Mouse (Mus musculus) layer of hippocampus, adult 18-20 months (tissue): ENCODE data around the gene Cfap161. TPM values are rescaled to one million over a fixed set of nuclear protein-coding genes. Genes with fewer than 3 reads are reported as not detected.

Source experiments
- DNase-seq, 2 experiments: peaks; one replicate each; pipeline ENCODE4 v3.0.0; 2022; ENCODE audit warnings: low spot score in 2 of 2
- long read RNA-seq: library from polyadenylated mRNA; stranded (forward); transcript quantifications from one replicate; pipeline ENCODE4 v2.0.0, GENCODE M21; 2021
- total RNA-seq, 2 experiments: library from RNA; stranded (reverse); gene quantifications; 2 replicates each; pipeline ENCODE4 v1.2.3; 2021

The Cfap161 gene
- 1 to 10 TPM; 1.7 to 2.2 TPM for total RNA-seq
- long read RNA-seq, partial matches to known transcripts = 0 of 1 reads
- long read RNA-seq, other reads (novel, unspliced or antisense) = 1 of 1 reads

DNA sequence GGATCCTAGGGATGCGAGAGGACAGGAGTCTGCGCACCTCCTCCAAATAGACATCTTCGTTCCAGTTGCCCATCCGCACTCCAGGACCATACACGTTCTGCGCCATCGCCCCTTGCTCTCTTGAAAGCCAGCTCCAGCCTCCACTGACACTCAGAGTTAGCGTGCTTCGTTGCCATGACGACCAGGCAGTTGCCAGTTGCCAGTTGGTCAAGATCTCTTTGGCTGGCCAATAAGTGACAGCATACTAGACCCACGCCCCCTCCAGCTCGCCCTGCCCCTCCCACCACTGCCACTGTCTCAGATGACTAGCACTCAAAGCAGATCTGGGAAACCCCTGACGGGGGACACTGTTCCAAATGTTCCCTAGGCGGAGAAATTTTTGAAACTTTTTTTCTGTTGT is at the start of gene Cfap161:
Gene Cfap161 (minus strand): TSS at position 176 of the 400 bp plus-strand sequence.
- no peak for DNase-seq

DNA sequence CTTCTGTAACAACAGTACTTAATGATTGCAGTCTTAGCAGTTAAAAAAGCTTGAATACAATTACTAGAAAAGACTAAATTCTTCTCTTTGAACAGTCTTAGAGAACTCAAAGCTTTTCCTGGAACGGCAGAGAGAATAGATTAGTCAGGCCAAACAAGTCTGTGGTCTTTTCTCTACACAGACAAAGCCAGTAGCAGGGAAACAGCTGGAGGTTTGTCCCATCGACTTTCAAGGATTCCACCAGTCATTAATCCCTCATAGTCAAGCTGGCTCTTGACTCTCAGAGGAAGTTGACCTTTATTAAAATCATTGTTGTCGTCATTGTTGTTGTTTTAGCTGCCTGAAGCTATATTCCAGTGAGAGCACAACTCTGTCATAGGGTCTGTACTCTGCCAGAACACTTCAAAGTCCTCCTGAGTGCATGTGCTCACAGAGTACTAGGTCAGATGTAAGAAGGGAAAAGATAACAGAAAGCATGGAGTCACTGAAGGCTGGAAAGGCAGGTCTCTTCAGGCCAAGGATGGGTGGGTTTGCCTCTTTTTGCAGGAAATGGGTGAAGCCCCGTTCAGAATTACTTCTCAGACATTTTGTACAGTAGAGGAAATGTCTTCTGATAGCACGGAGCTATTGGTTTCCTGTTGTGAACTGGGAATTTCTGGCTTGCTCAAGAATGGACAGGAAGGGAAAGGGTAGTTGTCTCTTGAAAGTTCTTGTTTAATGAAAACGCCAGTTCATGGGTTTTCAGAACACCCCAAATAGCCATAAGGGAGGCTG is 48.0 kb upstream of the Cfap161 start:
- DNase-seq = no peak

DNA sequence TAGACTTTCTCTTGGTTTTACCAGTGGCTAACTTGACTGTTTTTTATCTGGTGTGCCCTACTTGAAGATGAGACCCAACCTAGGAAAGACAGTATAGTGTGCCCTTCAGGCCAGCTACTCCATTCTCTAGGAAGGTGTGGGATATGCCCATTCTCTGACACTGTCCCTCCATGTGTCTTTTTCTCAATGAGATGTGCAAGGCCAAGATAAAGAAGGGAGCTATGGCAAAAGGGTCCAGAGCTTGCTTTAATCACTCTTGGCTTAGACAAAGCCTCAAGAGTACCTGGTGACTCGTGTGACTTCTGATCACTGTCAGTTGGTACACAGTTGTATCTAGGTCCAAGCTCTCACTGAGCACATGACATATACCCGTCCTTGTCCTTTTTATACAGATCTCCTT is 45.4 kb upstream of the Cfap161 start:
- DNase-seq = no peak

DNA sequence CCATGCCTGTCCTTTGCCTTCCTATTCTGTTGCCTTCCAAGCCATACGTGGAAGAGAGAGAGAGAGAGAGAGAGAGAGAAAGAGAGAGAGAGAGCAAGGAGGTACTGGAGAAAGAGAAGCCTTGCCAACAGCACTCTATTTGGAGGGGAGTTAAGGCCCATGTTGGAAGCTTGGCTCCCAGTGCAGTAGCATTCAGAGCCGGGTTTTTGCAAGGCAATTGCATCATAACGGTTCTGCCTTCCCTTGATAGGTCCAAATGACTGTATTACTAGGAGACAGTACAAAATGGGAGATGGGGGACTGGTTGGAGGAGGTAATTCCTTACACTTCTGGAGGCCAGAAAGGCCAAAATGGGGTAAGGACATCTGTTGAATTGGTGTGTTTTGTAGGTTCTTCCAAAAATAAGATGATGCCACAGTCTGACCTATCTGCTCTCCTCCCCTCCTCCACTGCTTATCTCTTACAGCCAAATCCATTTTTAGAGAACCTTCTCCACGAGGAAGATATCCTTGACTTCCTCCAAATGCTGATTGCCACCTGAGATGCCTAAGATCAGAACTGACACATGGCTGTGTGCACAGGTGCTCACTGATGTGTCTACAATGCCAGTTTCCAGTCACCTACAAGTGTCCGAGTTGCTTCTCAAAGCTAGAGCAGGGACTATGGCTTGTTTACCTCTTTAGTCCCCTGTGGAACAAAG is 44.0 kb upstream of the Cfap161 start:
- DNase-seq = no peak

DNA sequence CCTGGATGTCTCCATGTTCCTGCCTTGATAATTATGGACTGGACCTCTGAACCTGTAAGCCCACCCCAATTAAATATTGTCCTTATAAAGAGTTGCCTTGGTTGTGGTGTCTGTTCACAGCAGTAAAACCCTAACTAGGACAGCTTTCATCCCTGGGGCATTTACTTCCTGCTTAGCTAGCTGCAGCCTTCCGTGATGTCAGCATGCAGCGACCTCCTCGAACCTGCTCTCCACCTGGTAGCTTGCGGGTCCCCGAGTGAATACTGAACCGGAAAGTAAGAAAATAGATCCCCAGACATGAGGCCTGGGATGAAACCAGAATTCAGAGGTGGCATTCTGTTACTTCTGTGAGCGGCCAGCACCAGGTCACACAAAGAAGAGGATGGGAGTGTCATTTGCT is 34.7 kb upstream of the Cfap161 start:
- DNase-seq = no peak

DNA sequence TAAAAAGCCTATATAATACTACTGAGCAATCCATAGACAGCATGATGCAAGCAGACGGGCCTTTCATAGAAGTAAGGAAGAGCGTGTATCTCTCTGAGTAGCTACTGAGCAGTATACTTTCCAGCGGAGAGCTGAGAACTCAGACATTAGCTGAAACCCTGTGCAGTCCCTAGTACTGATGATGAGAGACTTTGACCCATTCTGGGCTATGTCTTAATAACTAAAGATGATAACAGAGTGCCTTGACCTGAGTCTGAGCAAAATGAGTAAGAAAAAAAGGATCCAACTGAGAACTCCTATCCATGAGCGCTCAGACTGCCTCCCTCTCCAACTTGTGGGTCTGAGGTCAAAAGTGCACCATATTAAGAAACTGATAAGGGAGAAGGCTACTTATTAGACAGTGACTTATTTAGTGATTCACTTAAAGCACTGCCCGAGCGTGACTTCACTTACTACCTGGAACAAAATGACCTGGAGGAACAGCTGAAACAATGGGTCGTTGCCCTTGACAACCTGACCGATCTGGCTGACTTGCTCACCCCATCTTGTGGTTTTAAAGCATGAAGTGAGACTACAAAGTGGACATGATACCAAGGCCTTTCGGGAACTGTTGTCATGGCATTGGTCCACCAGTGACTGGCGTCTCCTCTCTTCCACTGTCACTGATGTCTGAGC is 32.9 kb upstream of the Cfap161 start:
- DNase-seq = no peak

DNA sequence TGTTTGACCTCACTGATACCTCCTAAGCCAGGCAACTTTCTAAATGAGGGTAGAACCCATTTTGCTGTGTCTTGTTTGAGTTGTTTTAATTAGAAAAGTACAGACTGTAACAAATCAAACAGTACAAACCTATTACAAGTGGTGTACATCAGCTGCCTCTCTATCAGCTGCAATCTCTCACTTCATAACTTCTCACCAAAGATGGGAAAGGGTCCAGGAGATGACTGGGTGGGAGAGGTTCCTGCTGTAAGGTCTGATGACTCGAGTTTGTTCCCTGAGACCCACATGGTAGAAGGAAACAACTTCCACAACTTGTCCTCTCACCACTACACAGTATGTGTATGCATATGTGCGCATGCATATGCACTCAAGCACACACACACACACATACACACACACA is 32.1 kb upstream of the Cfap161 start:
- no peak for DNase-seq

DNA sequence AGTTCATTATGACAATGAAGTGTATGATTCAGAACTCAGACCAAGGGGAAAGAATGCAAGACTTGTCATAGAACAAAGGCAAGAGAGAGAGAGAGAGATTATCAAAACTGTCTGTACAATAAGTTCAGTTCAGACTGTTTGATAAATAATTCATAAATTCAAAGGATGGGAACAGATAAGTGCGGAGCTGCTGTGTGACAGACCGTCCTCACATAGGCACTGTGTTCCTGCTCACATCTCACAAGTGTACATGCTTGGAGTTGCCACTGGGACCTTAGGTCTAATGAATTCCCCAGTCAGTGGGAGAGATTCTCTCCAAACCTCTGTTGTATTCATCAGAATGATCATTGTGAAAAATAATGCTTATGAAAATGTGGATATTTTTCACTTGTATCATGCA is 27.3 kb upstream of the Cfap161 start:
- DNase-seq = no peak

DNA sequence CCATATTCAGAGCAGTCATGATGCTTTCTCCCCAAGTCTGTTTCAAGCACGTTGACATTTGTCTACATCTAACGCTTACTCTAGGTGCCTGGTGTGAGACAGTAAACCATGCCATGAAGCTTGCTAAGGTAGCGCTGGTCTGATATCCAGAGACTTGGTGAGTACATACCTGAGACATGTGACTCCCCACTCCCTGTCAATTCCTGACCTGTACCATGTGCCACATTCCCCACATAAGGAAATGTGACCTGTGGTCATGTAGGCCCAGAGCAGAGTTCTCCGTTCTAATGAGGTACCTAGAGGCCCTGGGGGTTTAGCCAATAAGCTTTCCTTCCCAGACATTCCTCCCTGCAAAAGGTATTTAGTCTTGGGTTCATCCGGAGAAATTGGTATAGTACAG is 22.2 kb upstream of the Cfap161 start:
- DNase-seq = no peak

DNA sequence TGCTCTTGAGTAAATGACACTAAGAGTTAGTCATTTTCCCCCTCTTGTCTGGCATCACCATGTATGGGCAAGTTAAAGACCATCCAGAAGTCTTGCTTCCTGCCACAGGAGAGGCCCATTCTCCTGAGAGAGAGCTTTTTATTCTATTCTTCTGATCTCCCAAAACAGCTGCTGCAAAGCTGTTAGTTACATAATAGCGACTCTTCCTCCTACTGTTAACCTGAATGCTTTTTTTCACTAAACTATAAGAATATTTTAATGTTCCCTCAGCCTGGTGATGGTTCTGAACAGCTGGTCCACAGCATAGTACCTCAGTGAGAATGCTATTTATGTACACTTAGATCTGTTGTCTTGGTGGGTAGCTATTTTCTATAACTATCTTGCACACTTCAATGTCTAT is 21.0 kb upstream of the Cfap161 start:
- no peak for DNase-seq

DNA sequence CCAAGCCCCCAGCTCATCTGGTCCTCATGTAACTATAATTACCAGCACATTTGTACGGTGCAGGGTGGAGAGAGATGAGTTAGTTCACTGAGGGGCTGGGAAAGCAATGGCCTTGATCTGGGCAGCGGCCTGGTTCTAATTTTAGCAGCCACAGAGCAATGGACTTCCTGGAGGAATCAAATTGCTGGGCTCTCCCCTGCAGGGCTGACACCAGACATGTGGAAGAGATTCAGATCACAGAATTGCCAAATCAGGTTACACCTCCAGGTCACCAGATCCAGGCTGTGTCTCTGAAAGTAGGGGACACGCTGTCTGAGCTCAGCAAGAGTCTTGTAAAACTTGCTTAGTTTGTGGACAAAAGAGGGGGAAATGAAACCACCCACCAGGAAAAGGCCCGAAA is 19.3 kb upstream of the Cfap161 start:
- no peak for DNase-seq

DNA sequence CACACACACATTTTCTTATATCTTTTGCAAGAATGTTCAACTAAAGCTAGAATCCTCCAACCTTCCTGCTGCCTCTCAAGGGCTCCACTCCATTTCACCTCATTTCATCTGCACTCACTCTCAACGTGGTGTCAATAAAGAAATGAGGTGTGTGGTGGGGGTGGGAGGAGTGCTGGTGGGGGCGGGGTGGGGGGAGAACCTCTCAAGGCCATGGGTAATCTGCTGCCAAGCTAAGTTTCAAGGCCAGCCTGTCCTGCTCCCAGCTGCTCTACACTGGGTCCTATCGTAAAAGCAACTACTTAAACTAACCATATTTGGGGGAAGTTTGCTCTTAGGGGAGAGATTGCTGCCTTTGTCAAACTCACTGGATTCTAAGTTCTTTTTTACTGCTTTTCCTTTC is 18.8 kb upstream of the Cfap161 start:
- no peak for DNase-seq

DNA sequence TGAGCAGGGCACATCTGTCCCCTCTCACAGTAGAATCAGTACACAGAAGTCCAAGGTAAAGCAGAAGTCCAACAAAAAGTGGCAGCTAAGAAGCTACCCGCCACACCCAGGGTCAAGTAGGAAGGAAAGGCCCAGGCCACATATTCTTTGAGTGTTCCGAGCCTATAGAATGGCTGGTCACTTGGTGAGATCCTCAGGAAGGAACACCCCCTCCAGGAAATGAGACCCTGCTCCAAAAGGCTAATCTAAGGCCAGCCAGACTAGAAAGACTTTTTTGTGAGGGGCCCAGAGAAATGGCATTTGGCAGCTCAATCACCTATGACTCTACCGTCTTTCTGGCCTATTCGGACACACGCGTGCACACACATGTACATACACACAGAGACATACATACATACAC is 18.3 kb upstream of the Cfap161 start:
- DNase-seq = no peak

DNA sequence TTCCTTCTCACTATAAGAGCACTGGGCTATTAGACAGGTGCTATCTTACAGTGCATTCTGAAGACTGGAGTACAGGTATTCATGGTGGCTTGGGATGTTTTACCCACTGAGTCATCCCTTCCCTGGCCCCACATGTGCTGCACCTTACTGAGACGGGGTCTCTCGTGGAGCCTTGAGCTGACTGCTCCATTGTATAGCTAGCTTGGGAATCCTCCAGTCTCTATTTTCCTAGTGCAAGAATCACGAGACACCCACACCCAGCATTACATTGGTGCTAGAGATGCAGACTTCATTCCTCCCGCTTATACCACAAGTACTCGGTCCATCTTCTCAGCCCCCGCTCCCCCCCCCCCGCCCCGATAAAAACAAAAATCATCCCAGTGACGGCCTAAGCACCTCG is 17.9 kb upstream of the Cfap161 start:
- DNase-seq = no peak

DNA sequence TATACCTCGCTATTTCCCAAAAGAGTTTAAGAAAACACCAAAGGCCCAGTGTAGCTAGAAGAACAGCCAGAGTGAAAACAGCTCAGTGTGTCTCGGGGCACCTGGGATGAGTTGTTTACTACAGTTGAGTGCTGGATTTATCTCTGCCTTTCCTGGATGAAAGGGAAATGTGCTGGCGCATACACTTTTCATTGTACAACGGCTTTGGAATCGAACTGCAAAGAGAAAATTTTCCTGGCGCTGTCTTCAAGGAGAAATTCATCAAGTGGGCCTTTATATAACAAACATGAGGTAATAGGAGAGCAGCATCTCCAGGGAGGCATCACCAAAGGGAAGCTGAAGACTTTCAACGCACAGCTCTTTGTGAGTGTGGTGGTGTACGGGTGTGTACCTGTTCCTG is 17.2 kb upstream of the Cfap161 start:
- DNase-seq = no peak

DNA sequence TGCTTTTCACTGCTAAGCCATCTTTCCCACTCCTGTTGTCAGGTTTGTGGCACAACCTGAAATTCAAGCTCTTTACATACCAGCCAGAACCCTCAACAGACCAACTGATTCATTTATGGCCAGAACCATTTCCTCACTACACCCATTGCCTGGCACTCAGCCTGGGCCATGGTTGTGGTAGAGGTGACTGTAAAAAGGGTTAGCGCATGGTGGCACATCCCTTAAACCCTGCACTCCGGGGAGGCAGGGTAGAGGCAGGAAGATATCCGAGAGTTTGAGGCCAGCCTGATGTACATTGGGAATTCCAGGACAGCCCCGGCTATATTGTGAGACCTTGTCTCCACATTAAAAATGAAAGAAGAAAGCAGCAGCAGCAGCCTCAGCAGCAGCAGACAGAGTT is 16.8 kb upstream of the Cfap161 start:
- DNase-seq = no peak

DNA sequence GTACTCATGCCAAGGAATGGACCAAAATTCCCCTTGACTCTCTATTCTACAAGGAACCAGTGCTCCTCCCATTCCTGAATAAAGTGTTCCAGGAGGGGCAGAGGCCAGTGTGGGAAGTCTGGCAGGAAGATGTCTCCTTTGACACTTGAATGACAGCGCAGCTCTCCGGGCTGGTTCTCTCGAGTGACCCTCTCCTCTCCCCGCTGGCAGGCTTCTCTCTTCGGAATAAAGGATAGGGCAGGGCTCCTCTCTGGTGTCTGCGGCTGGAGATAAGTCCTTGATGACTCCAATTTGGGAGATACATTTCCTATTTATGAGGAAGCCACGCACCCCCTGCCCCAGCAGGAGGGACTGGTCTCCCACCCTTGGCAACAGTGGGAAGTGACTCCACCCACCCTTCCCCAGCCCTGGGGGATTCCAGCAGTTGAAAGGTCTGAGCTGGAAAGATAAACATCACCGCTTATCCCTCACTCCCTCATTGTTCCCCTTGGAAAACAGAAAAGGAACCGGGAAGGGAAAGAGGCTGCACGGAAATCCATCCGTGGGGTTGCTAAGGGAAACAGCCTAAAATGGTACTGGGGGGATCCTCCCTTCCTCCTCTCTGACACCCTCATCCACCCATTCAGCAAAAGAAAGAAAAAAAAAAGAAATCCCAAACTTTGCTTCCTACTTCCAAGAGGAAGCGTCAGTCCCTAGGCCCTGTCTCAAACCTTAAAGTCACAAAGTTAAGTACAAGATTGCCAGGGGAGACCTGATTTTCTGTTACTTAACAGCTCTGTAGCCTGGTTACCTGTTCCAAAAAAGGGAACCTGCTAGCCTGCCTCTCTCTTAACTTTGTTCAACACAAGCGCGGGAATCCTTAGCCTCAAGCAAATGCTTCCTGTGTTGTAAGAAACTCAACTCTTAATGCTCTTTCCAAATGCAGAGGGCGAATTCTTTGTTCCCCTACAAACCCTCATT is 15.7 kb upstream of the Cfap161 start:
- no peak for DNase-seq

DNA sequence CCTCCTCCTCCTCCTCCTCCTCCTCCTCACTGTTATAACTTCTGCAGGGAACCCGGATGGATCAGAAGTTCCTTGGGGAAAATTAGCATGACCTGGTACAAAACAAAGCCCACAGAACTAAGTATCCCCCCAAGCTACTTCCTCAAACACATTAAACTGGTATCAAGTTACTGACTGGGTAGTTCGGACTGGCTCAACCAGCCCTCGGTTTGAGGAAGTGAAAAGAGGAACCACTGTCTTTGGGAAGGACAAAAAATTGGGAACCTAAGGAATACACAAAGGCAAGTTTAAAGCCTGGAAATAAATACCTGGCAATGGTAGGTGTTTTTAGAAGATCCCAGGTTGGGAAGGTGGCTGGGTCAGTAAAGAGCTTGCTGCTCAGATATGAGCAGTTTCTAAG is 15.0 kb upstream of the Cfap161 start:
- DNase-seq = no peak

DNA sequence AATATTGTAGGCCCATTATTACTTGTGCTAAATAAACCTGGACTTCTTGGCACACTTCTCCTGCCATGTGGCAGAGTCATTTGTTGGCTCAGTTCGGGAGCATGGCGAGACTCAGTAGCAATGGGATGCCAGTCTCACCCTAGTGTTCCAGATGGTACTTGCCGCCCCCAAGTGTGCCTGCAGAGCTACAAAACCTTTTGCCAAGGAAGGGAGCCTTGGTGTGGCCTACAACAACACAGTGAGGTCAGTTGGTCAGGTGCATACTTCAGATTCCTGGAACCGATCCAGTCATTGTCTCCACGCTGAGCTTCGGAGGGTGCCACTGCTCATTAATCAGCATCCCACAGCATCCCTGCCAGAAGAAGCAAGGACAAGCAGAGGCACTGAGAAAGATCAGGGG is 14.4 kb upstream of the Cfap161 start:
- DNase-seq = peak; percentile 89 to 95

DNA sequence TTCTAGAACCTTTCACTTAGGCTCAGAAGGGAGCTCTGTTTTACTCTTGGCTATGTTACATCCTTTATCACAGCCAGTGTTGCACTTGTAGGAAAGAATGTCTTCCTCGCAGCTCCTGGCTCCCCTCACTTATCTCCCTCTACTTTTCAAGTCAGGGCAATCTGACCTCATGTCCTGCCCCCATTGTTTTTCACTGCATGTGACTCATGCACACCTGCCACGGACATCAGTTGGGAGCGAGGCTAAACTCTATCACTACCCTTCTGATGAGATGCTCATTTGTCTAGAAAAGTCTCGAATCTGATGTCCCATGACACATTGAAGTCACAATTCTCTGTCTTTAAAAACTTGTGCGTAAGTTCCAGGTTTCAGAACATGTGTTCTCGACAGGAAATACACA is 12.3 kb upstream of the Cfap161 start:
- no peak for DNase-seq

DNA sequence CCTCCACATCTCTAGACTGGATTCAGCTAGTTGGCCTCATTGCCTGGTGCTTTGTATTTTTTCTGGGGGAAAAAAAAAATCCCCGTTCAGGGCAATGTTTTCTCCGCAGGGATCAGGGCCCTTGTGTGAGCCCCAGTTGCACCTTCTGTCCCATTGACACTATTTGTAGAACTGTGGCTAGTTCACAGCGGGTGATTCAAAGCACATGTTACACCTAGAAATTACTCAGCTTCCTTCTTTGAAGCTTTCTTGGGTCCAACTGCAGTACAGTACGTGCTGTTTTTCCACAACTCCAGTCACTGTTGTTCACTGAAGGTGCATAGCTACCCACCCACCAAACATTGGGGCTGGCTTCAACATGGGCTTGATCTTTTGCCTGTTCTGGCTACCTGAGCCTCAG is 9.1 kb upstream of the Cfap161 start:
- no peak for DNase-seq
